Mouse (Mus musculus): ENCODE measurements around the gene Socs3. TPM values are rescaled to one million over a fixed set of nuclear protein-coding genes. Genes with fewer than 3 reads are reported as not detected.

The Socs3 gene
- polyA plus RNA-seq, 1 experiment from 2014 or later, result 2.0 TPM

GRCm38 (mm10) chr11:117976081-117976582 is 6.3 kb upstream of the Socs3 start:
- WGBS, result 23% methylated on average over 8 of the region's 8 CpGs
- Histone ChIP-seq H3K4me1 (ENCODE audit: control insufficient read depth in 2 of 2, insufficient read depth in 2 of 2, low read length in 2 of 2) (peaks cover 21 to 25% of the 10 kb centered on the region in 2 experiments), H3K27ac (replicated peaks in 1 of 2; ENCODE audit: control insufficient read depth in 1 of 2, insufficient read depth in 1 of 2, low read depth in 2 of 2, low read length in 2 of 2) (0 out of 4 replicates have a peak overlapping the region, but pooled peaks of 1 of the 2 experiments have one; percentile 20), H3K4me2 (ENCODE audit: low read length) (no peak overlapping the region), H3K9me3 (ENCODE audit: control insufficient read depth, low read length) (no peaks in the 10 kb centered on the region), H3K9ac (ENCODE audit: low read length) (0 out of 2 replicates have a peak overlapping the region, but pooled peaks have one; percentile 17), H3K27me3 (ENCODE audit: control insufficient read depth, insufficient read depth, low read length) (no peaks in the 10 kb centered on the region; the same call in 1 of the 2 replicates), H3K36me3 (ENCODE audit: control insufficient read depth, insufficient read depth, low read length) (no peaks in the 10 kb centered on the region), H3K4me3 (ENCODE audit: control insufficient read depth in 1 of 2, insufficient read depth in 1 of 2, low read depth in 1 of 2, low read length in 2 of 2) (no peak overlapping the region)
- ATAC-seq (ENCODE audit: insufficient number of reproducible peaks, insufficient read depth, low FRiP score, low read depth), result no peak

DNA sequence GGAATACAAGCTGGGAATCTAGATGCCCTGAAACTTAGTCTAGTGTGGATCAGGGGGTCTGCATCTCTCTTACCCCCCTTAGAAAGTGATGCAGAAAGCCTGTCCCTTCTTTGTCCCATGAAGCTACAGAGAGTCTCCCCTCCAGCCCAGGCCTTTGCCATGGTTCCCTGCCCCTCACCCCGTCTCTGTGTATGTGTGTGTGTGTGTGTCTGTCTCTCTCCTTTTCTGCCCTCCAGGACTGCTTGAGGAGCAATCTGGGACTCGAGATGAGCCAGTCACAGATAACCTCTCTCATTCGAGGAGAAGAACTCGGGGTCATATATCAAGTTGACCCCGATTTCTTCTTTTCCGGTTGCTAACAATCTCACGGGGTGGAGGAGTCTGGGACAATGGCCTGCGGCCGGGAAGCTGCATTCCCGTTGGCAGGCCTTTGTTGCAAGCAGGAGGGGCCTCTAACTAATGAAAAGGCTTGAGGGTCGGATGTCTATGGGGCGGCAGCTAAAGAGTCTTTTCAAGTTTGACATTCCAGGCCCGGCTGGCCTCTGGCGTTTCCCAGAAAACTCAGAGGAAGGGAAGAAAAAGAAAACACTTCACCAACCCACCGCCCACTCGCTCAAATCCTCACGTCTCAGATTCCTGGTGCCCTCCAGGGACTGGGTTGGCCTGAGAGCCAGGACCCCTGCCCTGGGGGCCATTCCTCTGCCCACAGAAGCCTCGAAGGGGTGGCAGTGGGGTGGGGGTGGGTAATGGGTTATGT is 5.5 kb upstream of the Socs3 start:
- Histone ChIP-seq H3K9ac (ENCODE audit: low read length) (0 out of 2 replicates have a peak overlapping the region, but pooled peaks have one; percentile 17), H3K4me2 (ENCODE audit: low read length) (no peak overlapping the region)

DNA sequence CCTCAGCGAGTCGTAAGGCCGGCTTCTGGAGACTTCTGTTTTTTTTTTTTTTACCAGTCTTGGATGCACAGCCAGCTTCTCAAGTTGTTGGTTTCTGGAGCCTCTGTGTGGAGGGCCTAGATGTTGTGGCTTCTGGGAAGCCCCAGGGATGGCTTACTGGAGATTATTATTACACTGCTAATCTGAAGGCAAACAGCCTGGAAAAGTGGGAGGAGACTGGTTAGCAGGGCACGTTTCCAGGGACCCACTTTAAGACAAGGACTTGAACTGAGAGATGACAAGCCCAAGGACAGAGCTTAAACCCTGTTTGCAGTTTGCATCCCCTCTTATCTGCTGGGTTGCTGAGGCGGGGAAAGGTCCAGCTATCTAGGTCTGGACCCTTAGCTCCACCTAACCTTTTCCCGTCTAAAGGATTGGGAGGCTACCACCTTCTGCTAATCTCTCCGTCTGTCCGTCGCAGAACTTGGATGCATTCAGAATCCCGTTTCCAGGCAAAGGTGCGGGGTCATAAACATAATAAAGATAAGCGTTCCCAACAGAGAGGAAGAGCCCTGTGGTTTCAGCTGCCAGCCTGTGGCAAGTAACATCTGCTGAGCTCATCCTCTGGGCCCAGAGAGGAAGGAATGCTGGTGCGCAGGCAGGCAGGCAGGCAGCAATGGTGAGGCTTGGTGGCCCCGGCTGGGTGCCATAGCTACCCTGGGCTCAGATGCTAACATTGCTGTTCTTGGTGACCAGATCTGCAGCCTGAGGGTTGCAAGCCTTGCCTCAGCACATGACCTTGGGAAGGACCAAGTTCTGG is 4.7 kb upstream of the Socs3 start:
- H3K9me3 ChIP-seq (ENCODE audit: control insufficient read depth, low read length), result no peaks in the 10 kb centered on the region
- no peaks in the 10 kb centered on the region for H3K36me3 ChIP-seq (ENCODE audit: control insufficient read depth, insufficient read depth, low read length)
- no peak overlapping the region for H3K4me3 ChIP-seq (ENCODE audit: control insufficient read depth in 1 of 2, insufficient read depth in 1 of 2, low read depth in 1 of 2, low read length in 2 of 2)
- 0 out of 2 replicates have a peak overlapping the region, but pooled peaks have one; percentile 6 for H3K4me2 ChIP-seq (ENCODE audit: low read length)
- peak overlapping the region in 1 of 2 experiments; percentile 3; a peak in 1 of 4 replicates for H3K27ac ChIP-seq (replicated peaks in 1 of 2; ENCODE audit: control insufficient read depth in 1 of 2, insufficient read depth in 1 of 2, low read depth in 2 of 2, low read length in 2 of 2)
- H3K4me1 ChIP-seq (ENCODE audit: control insufficient read depth in 2 of 2, insufficient read depth in 2 of 2, low read length in 2 of 2), result peaks cover 21 to 26% of the 10 kb centered on the region in 2 experiments
- H3K27me3 ChIP-seq (ENCODE audit: control insufficient read depth, insufficient read depth, low read length), result no peaks in the 10 kb centered on the region; the same call in 1 of the 2 replicates
- no peak overlapping the region for H3K9ac ChIP-seq (ENCODE audit: low read length)
- 15% methylated on average over 14 of the region's 14 CpGs for WGBS
- ATAC-seq (ENCODE audit: insufficient number of reproducible peaks, insufficient read depth, low FRiP score, low read depth), result no peak

More for the DNA sequence above, 5.5 kb upstream of the Socs3 start:
- no peak for ATAC-seq (ENCODE audit: insufficient number of reproducible peaks, insufficient read depth, low FRiP score, low read depth)
- no peaks in the 10 kb centered on the region for H3K36me3 ChIP-seq (ENCODE audit: control insufficient read depth, insufficient read depth, low read length)
- no peak overlapping the region for H3K4me3 ChIP-seq (ENCODE audit: control insufficient read depth in 1 of 2, insufficient read depth in 1 of 2, low read depth in 1 of 2, low read length in 2 of 2)
- no peaks in the 10 kb centered on the region; the same call in 1 of the 2 replicates for H3K27me3 ChIP-seq (ENCODE audit: control insufficient read depth, insufficient read depth, low read length)
- H3K9me3 ChIP-seq (ENCODE audit: control insufficient read depth, low read length), result no peaks in the 10 kb centered on the region
- H3K4me1 ChIP-seq (ENCODE audit: control insufficient read depth in 2 of 2, insufficient read depth in 2 of 2, low read length in 2 of 2), result peaks cover 21 to 25% of the 10 kb centered on the region in 2 experiments
- H3K27ac ChIP-seq (replicated peaks in 1 of 2; ENCODE audit: control insufficient read depth in 1 of 2, insufficient read depth in 1 of 2, low read depth in 2 of 2, low read length in 2 of 2), result peak overlapping the region; percentile 20 to 29; a peak in 2 of 4 replicates
- WGBS, result 16% methylated on average over 18 of the region's 18 CpGs

DNA sequence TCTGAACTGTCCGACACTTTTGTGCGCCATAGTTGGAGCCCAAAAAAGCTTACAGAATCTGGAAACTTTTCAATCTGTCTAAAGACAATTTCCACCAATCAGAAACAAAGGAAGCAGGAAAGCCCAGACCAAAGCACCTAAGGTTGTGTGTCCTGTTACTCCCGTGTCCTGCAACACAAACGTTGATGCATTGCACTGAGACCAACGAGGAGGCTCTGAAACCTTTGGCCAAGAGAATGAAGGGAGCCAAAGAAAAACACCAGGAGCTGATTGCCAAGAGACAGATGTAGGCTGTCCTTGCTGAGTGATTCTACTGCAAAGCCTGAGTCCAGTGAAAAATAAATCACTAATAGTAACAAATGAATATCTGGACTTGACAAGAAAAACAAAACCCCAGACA is 3.7 kb upstream of the Socs3 start:
- H3K27me3 ChIP-seq (ENCODE audit: control insufficient read depth, insufficient read depth, low read length), result no peaks in the 10 kb centered on the region; the same call in 1 of the 2 replicates
- H3K36me3 ChIP-seq (ENCODE audit: control insufficient read depth, insufficient read depth, low read length), result no peaks in the 10 kb centered on the region
- H3K9me3 ChIP-seq (ENCODE audit: control insufficient read depth, low read length), result no peaks in the 10 kb centered on the region
- WGBS, result 46% methylated on average over 5 of the region's 5 CpGs
- no peak overlapping the region for H3K4me2 ChIP-seq (ENCODE audit: low read length)
- H3K4me3 ChIP-seq (ENCODE audit: control insufficient read depth in 1 of 2, insufficient read depth in 1 of 2, low read depth in 1 of 2, low read length in 2 of 2), result no peak overlapping the region
- no peak overlapping the region for H3K9ac ChIP-seq (ENCODE audit: low read length)
- no peak for ATAC-seq (ENCODE audit: insufficient number of reproducible peaks, insufficient read depth, low FRiP score, low read depth)
- H3K4me1 ChIP-seq (ENCODE audit: control insufficient read depth in 2 of 2, insufficient read depth in 2 of 2, low read length in 2 of 2), result peaks cover 21 to 27% of the 10 kb centered on the region in 2 experiments
- H3K27ac ChIP-seq (replicated peaks in 1 of 2; ENCODE audit: control insufficient read depth in 1 of 2, insufficient read depth in 1 of 2, low read depth in 2 of 2, low read length in 2 of 2), result no peak overlapping the region

GRCm38 (mm10) chr11:117972656-117973558 is 3.1 kb upstream of the Socs3 start:
- Histone ChIP-seq H3K27ac (replicated peaks in 1 of 2; ENCODE audit: control insufficient read depth in 1 of 2, insufficient read depth in 1 of 2, low read depth in 2 of 2, low read length in 2 of 2) (no peak overlapping the region), H3K36me3 (ENCODE audit: control insufficient read depth, insufficient read depth, low read length) (no peaks in the 10 kb centered on the region), H3K9me3 (ENCODE audit: control insufficient read depth, low read length) (no peaks in the 10 kb centered on the region), H3K4me2 (ENCODE audit: low read length) (no peak overlapping the region), H3K27me3 (ENCODE audit: control insufficient read depth, insufficient read depth, low read length) (no peaks in the 10 kb centered on the region; the same call in 1 of the 2 replicates), H3K4me1 (ENCODE audit: control insufficient read depth in 2 of 2, insufficient read depth in 2 of 2, low read length in 2 of 2) (peaks cover 21 to 33% of the 10 kb centered on the region in 2 experiments), H3K9ac (ENCODE audit: low read length) (no peak overlapping the region), H3K4me3 (ENCODE audit: control insufficient read depth in 1 of 2, insufficient read depth in 1 of 2, low read depth in 1 of 2, low read length in 2 of 2) (no peak overlapping the region)
- 78% methylated on average over 11 of the region's 11 CpGs for WGBS
- no peak for ATAC-seq (ENCODE audit: insufficient number of reproducible peaks, insufficient read depth, low FRiP score, low read depth)

GRCm38 (mm10) chr11:117971646-117972242 is 1.9 kb upstream of the Socs3 start:
- no peak overlapping the region for H3K4me3 ChIP-seq (ENCODE audit: control insufficient read depth in 1 of 2, insufficient read depth in 1 of 2, low read depth in 1 of 2, low read length in 2 of 2)
- WGBS, result 38% methylated on average over 2 of the region's 2 CpGs
- peaks cover 22 to 42% of the 10 kb centered on the region in 2 experiments for H3K4me1 ChIP-seq (ENCODE audit: control insufficient read depth in 2 of 2, insufficient read depth in 2 of 2, low read length in 2 of 2)
- peaks cover 11% of the 10 kb centered on the region for H3K27me3 ChIP-seq (ENCODE audit: control insufficient read depth, insufficient read depth, low read length)
- no peak overlapping the region for H3K4me2 ChIP-seq (ENCODE audit: low read length)
- ATAC-seq (ENCODE audit: insufficient number of reproducible peaks, insufficient read depth, low FRiP score, low read depth), result no peak
- H3K36me3 ChIP-seq (ENCODE audit: control insufficient read depth, insufficient read depth, low read length), result peaks cover 4% of the 10 kb centered on the region; the same call in 1 of the 2 replicates
- no peak overlapping the region for H3K27ac ChIP-seq (replicated peaks in 1 of 2; ENCODE audit: control insufficient read depth in 1 of 2, insufficient read depth in 1 of 2, low read depth in 2 of 2, low read length in 2 of 2)
- H3K9me3 ChIP-seq (ENCODE audit: control insufficient read depth, low read length), result no peaks in the 10 kb centered on the region
- H3K9ac ChIP-seq (ENCODE audit: low read length), result no peak overlapping the region

Measured in heart, embryonic 14.5 days (tissue).